Mouse (Mus musculus) spleen, adult 18-20 months (tissue): Measurements from ENCODE around the gene Lcn2.

Experiments
- DNase-seq, 2 experiments: peaks; one replicate each; pipeline ENCODE4 v3.0.0; 2022; ENCODE audit warnings: mixed read lengths in 2 of 2

Gene Lcn2

GRCm38 (mm10) chr2:32387706-32388490, at the start of gene Lcn2:
Gene Lcn2, minus strand, starts transcription at chr2:32388252.
- no peak for DNase-seq

- no peak for DNase-seq
These were observed 49.6 kb upstream of the Lcn2 start for GRCm38 (mm10) chr2:32437612-32438166.

GRCm38 (mm10) chr2:32436686-32437372, 48.8 kb upstream of the Lcn2 start:
- no peak for DNase-seq

- no peak for DNase-seq
These were observed 42.9 kb upstream of the Lcn2 start for GRCm38 (mm10) chr2:32430701-32431676.

GRCm38 (mm10) chr2:32429215-32429891, 41.3 kb upstream of the Lcn2 start:
- no peak for DNase-seq

GRCm38 (mm10) chr2:32428262-32428722, 40.2 kb upstream of the Lcn2 start:
- DNase-seq = no peak

GRCm38 (mm10) chr2:32427720-32428119, 39.7 kb upstream of the Lcn2 start:
- DNase-seq = no peak

GRCm38 (mm10) chr2:32426141-32426540, 38.1 kb upstream of the Lcn2 start:
- no peak for DNase-seq

- DNase-seq = no peak
These were observed 37.5 kb upstream of the Lcn2 start for GRCm38 (mm10) chr2:32425568-32425967.

- DNase-seq = no peak
These were observed 36.7 kb upstream of the Lcn2 start for GRCm38 (mm10) chr2:32424796-32425195.

GRCm38 (mm10) chr2:32423481-32424331, 35.7 kb upstream of the Lcn2 start:
- no peak for DNase-seq

- DNase-seq = no peak
These were observed 33.8 kb upstream of the Lcn2 start for GRCm38 (mm10) chr2:32421851-32422251.

- no peak for DNase-seq
These were observed 32.6 kb upstream of the Lcn2 start for GRCm38 (mm10) chr2:32420647-32421046.

GRCm38 (mm10) chr2:32420066-32420608, 32.1 kb upstream of the Lcn2 start:
- DNase-seq = no peak

GRCm38 (mm10) chr2:32419359-32419758, 31.3 kb upstream of the Lcn2 start:
- DNase-seq = no peak

GRCm38 (mm10) chr2:32418430-32419151, 30.5 kb upstream of the Lcn2 start:
- DNase-seq = no peak

GRCm38 (mm10) chr2:32417486-32417885, 29.4 kb upstream of the Lcn2 start:
- DNase-seq = no peak

GRCm38 (mm10) chr2:32416556-32416955, 28.5 kb upstream of the Lcn2 start:
- no peak for DNase-seq

GRCm38 (mm10) chr2:32415801-32416200, 27.7 kb upstream of the Lcn2 start:
- DNase-seq = no peak

- no peak for DNase-seq
These were observed 25.9 kb upstream of the Lcn2 start for GRCm38 (mm10) chr2:32413936-32414335.
